ENCODE assay signal across 19 mouse cellular contexts in genomic region chr9:89988053-89988452, GRCm38 (mm10).
"Had no signal": no experiment of that assay in that cellular context is flagged by ENCODE, and none has a peak within 500 bp of the region (broad histone marks: within the 10 kb centered on the region; RNA-seq: fewer than 3 reads in every experiment).

No protein-coding gene starts in this region.

- H3K4me1 ChIP-seq: liver, embryonic 12.5 days; midbrain, embryonic 10.5 days; midbrain, embryonic 12.5 days; neural tube, embryonic 13.5 days; neural tube, embryonic 15.5 days had no signal

- DNase-seq: lung, postnatal 10 days; lung, postnatal 36 days; midbrain, embryonic 14.5 days; retina, postnatal 1 day; right cerebral cortex, adult 18-20 months; right cerebral cortex, postnatal 25 days; right cerebral cortex, postnatal 4 days; spleen, adult 18-20 months; thymus, adult 18-20 months; thymus, postnatal 14 days; thymus, postnatal 36 days had no signal

- H3K36me3 ChIP-seq: liver, embryonic 12.5 days; midbrain, embryonic 10.5 days; midbrain, embryonic 12.5 days; neural tube, embryonic 13.5 days; neural tube, embryonic 15.5 days had no signal

- ATAC-seq: liver, embryonic 12.5 days; midbrain, embryonic 16.5 days had no signal

- H3K27me3 ChIP-seq: liver, embryonic 12.5 days; midbrain, embryonic 12.5 days; neural tube, embryonic 13.5 days; neural tube, embryonic 15.5 days had no signal

- H3K27ac ChIP-seq: liver, embryonic 12.5 days; liver, embryonic 14.5 days; midbrain, embryonic 10.5 days; midbrain, embryonic 12.5 days; neural tube, embryonic 13.5 days; neural tube, embryonic 15.5 days had no signal

- H3K9ac ChIP-seq: liver, embryonic 12.5 days; liver, embryonic 14.5 days; midbrain, embryonic 12.5 days; neural tube, embryonic 13.5 days; neural tube, embryonic 15.5 days had no signal

- H3K4me3 ChIP-seq: liver, embryonic 12.5 days; midbrain, embryonic 10.5 days; midbrain, embryonic 12.5 days; myocyte; neural tube, embryonic 13.5 days; neural tube, embryonic 15.5 days had no signal

- H3K4me2 ChIP-seq: liver, embryonic 12.5 days; midbrain, embryonic 12.5 days; neural tube, embryonic 13.5 days; neural tube, embryonic 15.5 days had no signal

- H3K9me3 ChIP-seq: liver, embryonic 12.5 days; midbrain, embryonic 10.5 days; midbrain, embryonic 12.5 days; neural tube, embryonic 13.5 days; neural tube, embryonic 15.5 days had no signal
